Mouse (Mus musculus): ENCODE data around the gene Slpi.

DNA sequence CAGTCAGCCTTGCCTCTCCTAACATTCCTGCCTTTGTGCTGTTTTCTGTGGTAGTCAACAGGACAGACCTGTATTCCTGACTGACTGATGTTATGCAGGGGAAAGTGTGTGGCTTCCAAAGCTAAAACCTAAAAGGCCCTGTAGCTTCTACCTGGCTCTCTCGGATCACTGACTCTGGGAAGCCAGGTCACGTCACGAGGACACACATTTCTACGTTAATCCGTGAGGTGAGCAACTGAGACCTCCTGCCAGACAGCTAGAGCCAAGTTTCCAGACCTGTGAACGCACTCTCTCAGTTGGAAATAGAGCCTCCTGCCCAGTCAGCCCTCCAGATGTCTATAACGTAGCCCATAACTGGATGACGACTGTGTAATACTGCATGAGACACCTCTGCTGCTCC is 33.1 kb upstream of the Slpi start:
- TF ChIP-seq CTCF (IDR thresholded peaks at IDR 0.05; ENCODE audit: control insufficient read depth, insufficient read depth, insufficient replicate concordance, low read depth, low read length) (no peak), POLR2A (IDR thresholded peaks at IDR 0.05; ENCODE audit: control insufficient read depth, low read depth, low read length) (no peak)

Measured in testis, adult 2 months (tissue).